Mouse (Mus musculus) left cerebral cortex, adult 11 months (tissue): ENCODE measurements around the gene Triobp.

Experiments used
- DNase-seq: peaks from one replicate; pipeline ENCODE4 v3.0.0; 2022; ENCODE audit warnings: low spot score

Gene Triobp

GRCm38 (mm10) chr15:78926021-78926919 lies 21.3 kb upstream of the Triobp start, which contains the start of gene Lgals1:
TSS of gene Lgals1 (plus strand) at chr15:78926725.
- no peak for DNase-seq

- DNase-seq, result no peak
Observed at GRCm38 (mm10) chr15:78927021-78927787, 20.3 kb upstream of the Triobp start.

- no peak for DNase-seq
Observed at GRCm38 (mm10) chr15:78927788-78928457, 19.6 kb upstream of the Triobp start.

GRCm38 (mm10) chr15:78928539-78928938 lies 19.0 kb upstream of the Triobp start:
- no peak for DNase-seq

GRCm38 (mm10) chr15:78930192-78930706 lies 17.3 kb upstream of the Triobp start:
- no peak for DNase-seq

- no peak for DNase-seq
Observed at GRCm38 (mm10) chr15:78930801-78931426, 16.6 kb upstream of the Triobp start.

- no peak for DNase-seq
Observed at GRCm38 (mm10) chr15:78931577-78931976, 15.9 kb upstream of the Triobp start.

GRCm38 (mm10) chr15:78934784-78935320 lies 12.7 kb upstream of the Triobp start, which contains the start of gene Nol12:
TSS of gene Nol12 (plus strand) at chr15:78934933.
- peak; percentile 85 for DNase-seq

- DNase-seq, result no peak
Observed at GRCm38 (mm10) chr15:78936403-78936802, 11.1 kb upstream of the Triobp start.

GRCm38 (mm10) chr15:78937311-78937710 lies 10.2 kb upstream of the Triobp start:
- DNase-seq, result no peak

GRCm38 (mm10) chr15:78937963-78938362 lies 9.6 kb upstream of the Triobp start:
- DNase-seq, result no peak

GRCm38 (mm10) chr15:78940325-78940724 lies 7.2 kb upstream of the Triobp start:
- DNase-seq, result no peak

GRCm38 (mm10) chr15:78942663-78943062 lies 4.9 kb upstream of the Triobp start:
- DNase-seq, result peak; percentile 67

GRCm38 (mm10) chr15:78946232-78946631 lies 1.3 kb upstream of the Triobp start:
- DNase-seq, result no peak

GRCm38 (mm10) chr15:78948152-78948725 lies 715 bp downstream of the Triobp start:
- DNase-seq, result no peak

GRCm38 (mm10) chr15:78948883-78949282 lies 1.4 kb downstream of the Triobp start:
- no peak for DNase-seq

- no peak for DNase-seq
Observed at GRCm38 (mm10) chr15:78955663-78956062, 8.1 kb downstream of the Triobp start.

- no peak for DNase-seq
Observed at GRCm38 (mm10) chr15:78956351-78956750, 8.8 kb downstream of the Triobp start.

- no peak for DNase-seq
Observed at GRCm38 (mm10) chr15:78957021-78957420, 9.5 kb downstream of the Triobp start.

- DNase-seq, result no peak
Observed at GRCm38 (mm10) chr15:78959537-78959936, 12.0 kb downstream of the Triobp start.

GRCm38 (mm10) chr15:78960088-78960487 lies 12.6 kb downstream of the Triobp start:
- DNase-seq, result no peak
